Mouse (Mus musculus): ENCODE results near the gene Stx4a.

- no peak for TF ChIP-seq CTCF (conservative IDR thresholded peaks at IDR 0.05; ENCODE audit: low read length)
- no peak for TF ChIP-seq NANOG (IDR thresholded peaks at IDR 0.05; ENCODE audit: borderline replicate concordance, low read length)
Measured at GRCm38 (mm10) chr7:127785308-127785707, 38.8 kb upstream of the Stx4a start, which contains the start of gene Gm49388.

Data from E14TG2a.4 (cell line).